Mouse (Mus musculus): ENCODE data around the gene Trim11. TPM values are rescaled to one million over a fixed set of nuclear protein-coding genes. Genes with fewer than 3 reads are reported as not detected.

The Trim11 gene
- polyA plus RNA-seq, 1 experiment from 2014 or later = 8.9 TPM

- peak overlapping the region; percentile 100 for H3K27ac ChIP-seq
- peak overlapping the region; percentile 99; the same call in 1 of the 2 replicates for H3K9ac ChIP-seq
- 78% methylated on average over 6 of the region's 6 CpGs for whole genome bisulfite sequencing (ENCODE audit: insufficient replicate concordance)
- no peak for DNase-seq
- peak overlapping the region; percentile 95 for H3K4me2 ChIP-seq
- H3K36me3 ChIP-seq = peaks cover 23% of the 10 kb centered on the region
- ATAC-seq (ENCODE audit: low read depth) = no peak
- peaks cover 27% of the 10 kb centered on the region for H3K27me3 ChIP-seq
- peak overlapping the region; percentile 93 for H3K4me3 ChIP-seq (replicated peaks)
- H3K4me1 ChIP-seq (replicated peaks) = peaks cover 56% of the 10 kb centered on the region
- peaks cover 10% of the 10 kb centered on the region for H3K9me3 ChIP-seq (replicated peaks)
Observed at GRCm38 (mm10) chr11:58958536-58958935, 19.4 kb upstream of the Trim11 start.

GRCm38 (mm10) chr11:58959186-58959825, 18.6 kb upstream of the Trim11 start:
- no peak for DNase-seq
- H3K27ac ChIP-seq = peak overlapping the region; percentile 100
- peak overlapping the region; percentile 93 for H3K4me3 ChIP-seq (replicated peaks)

GRCm38 (mm10) chr11:58959921-58960465, 17.9 kb upstream of the Trim11 start:
- peak overlapping the region; percentile 99 for H3K9ac ChIP-seq
- H3K4me1 ChIP-seq (replicated peaks) = peaks cover 62% of the 10 kb centered on the region
- WGBS (ENCODE audit: insufficient replicate concordance) = 3% methylated on average over 40 of the region's 40 CpGs

More at GRCm38 (mm10) chr11:58959186-58959825, 18.6 kb upstream of the Trim11 start:
- Histone ChIP-seq H3K9me3 (replicated peaks) (peaks cover 10% of the 10 kb centered on the region), H3K9ac (peak overlapping the region; percentile 99), H3K4me1 (replicated peaks) (peaks cover 57% of the 10 kb centered on the region), H3K36me3 (peaks cover 23% of the 10 kb centered on the region), H3K27me3 (peaks cover 35% of the 10 kb centered on the region), H3K4me2 (peak overlapping the region; percentile 95)
- ATAC-seq (ENCODE audit: low read depth) = no peak
- WGBS (ENCODE audit: insufficient replicate concordance) = 14% methylated on average over 15 of the region's 15 CpGs

GRCm38 (mm10) chr11:58961364-58962177, 16.3 kb upstream of the Trim11 start:
- DNase-seq = no peak
- H3K4me2 ChIP-seq = no peak overlapping the region
- H3K27me3 ChIP-seq = peaks cover 35% of the 10 kb centered on the region
- no peak overlapping the region for H3K4me3 ChIP-seq (replicated peaks)
- H3K9me3 ChIP-seq (replicated peaks) = peaks cover 10% of the 10 kb centered on the region
- peaks cover 66% of the 10 kb centered on the region for H3K4me1 ChIP-seq (replicated peaks)
- no peak for ATAC-seq (ENCODE audit: low read depth)
- WGBS (ENCODE audit: insufficient replicate concordance) = 52% methylated on average over 50 of the region's 50 CpGs
- peaks cover 20% of the 10 kb centered on the region for H3K36me3 ChIP-seq
- no peak overlapping the region for H3K27ac ChIP-seq
- H3K9ac ChIP-seq = no peak overlapping the region

More at GRCm38 (mm10) chr11:58959921-58960465, 17.9 kb upstream of the Trim11 start:
- DNase-seq (peak; percentile 85), ATAC-seq (ENCODE audit: low read depth) (peak; percentile 90)
- Histone ChIP-seq H3K4me2 (peak overlapping the region; percentile 95), H3K27me3 (peaks cover 35% of the 10 kb centered on the region), H3K4me3 (replicated peaks) (peak overlapping the region; percentile 93), H3K27ac (peak overlapping the region; percentile 100), H3K9me3 (replicated peaks) (peaks cover 10% of the 10 kb centered on the region), H3K36me3 (peaks cover 23% of the 10 kb centered on the region)

- ATAC-seq (ENCODE audit: low read depth) = no peak
- H3K4me3 ChIP-seq (replicated peaks) = no peak overlapping the region
- H3K4me2 ChIP-seq = peak overlapping the region; percentile 12; the same call in 1 of the 2 replicates
- peaks cover 2% of the 10 kb centered on the region; the same call in 1 of the 2 replicates for H3K36me3 ChIP-seq
- DNase-seq = no peak
- WGBS (ENCODE audit: insufficient replicate concordance) = 31% methylated on average over 17 of the region's 17 CpGs
- peaks cover 10% of the 10 kb centered on the region for H3K9me3 ChIP-seq (replicated peaks)
- H3K4me1 ChIP-seq (replicated peaks) = peaks cover 51% of the 10 kb centered on the region
- peaks cover 35% of the 10 kb centered on the region for H3K27me3 ChIP-seq
- H3K9ac ChIP-seq = no peak overlapping the region
- no peak overlapping the region for H3K27ac ChIP-seq
Observed at GRCm38 (mm10) chr11:58963543-58963942, 14.3 kb upstream of the Trim11 start.

GRCm38 (mm10) chr11:58964216-58964615, 13.7 kb upstream of the Trim11 start:
- Histone ChIP-seq H3K4me1 (replicated peaks) (peaks cover 50% of the 10 kb centered on the region), H3K4me3 (replicated peaks) (no peak overlapping the region), H3K9ac (no peak overlapping the region), H3K9me3 (replicated peaks) (peaks cover 10% of the 10 kb centered on the region), H3K4me2 (no peak overlapping the region), H3K36me3 (0 out of 2 replicates have a peak, but pooled peaks cover 3% of the 10 kb centered on the region), H3K27ac (no peak overlapping the region), H3K27me3 (peaks cover 35% of the 10 kb centered on the region)
- no peak for ATAC-seq (ENCODE audit: low read depth)
- 76% methylated on average over 7 of the region's 7 CpGs for WGBS (ENCODE audit: insufficient replicate concordance)
- DNase-seq = no peak

GRCm38 (mm10) chr11:58965001-58965760, 12.7 kb upstream of the Trim11 start:
- WGBS (ENCODE audit: insufficient replicate concordance) = 39% methylated on average over 12 of the region's 12 CpGs
- Histone ChIP-seq H3K27me3 (peaks cover 35% of the 10 kb centered on the region), H3K36me3 (peaks cover 5% of the 10 kb centered on the region; the same call in 1 of the 2 replicates), H3K9me3 (replicated peaks) (peaks cover 10% of the 10 kb centered on the region), H3K27ac (0 out of 2 replicates have a peak overlapping the region, but pooled peaks have one; percentile 18), H3K9ac (no peak overlapping the region), H3K4me2 (0 out of 2 replicates have a peak overlapping the region, but pooled peaks have one; percentile 11), H3K4me3 (replicated peaks) (no peak overlapping the region), H3K4me1 (replicated peaks) (peaks cover 49% of the 10 kb centered on the region)
- ATAC-seq (ENCODE audit: low read depth) (peak; percentile 30; the same call in 1 of the 2 replicates), DNase-seq (no peak)

- Histone ChIP-seq H3K9ac (no peak overlapping the region), H3K27me3 (peaks cover 20% of the 10 kb centered on the region), H3K27ac (no peak overlapping the region), H3K4me2 (no peak overlapping the region), H3K36me3 (peaks cover 26% of the 10 kb centered on the region), H3K9me3 (replicated peaks) (no peaks in the 10 kb centered on the region), H3K4me1 (replicated peaks) (peaks cover 44% of the 10 kb centered on the region), H3K4me3 (replicated peaks) (no peak overlapping the region)
- DNase-seq (no peak), ATAC-seq (ENCODE audit: low read depth) (no peak)
- WGBS (ENCODE audit: insufficient replicate concordance) = 88% methylated on average over 1 of the region's 1 CpGs
Observed at GRCm38 (mm10) chr11:58967346-58967745, 10.5 kb upstream of the Trim11 start.

- Histone ChIP-seq H3K36me3 (peaks cover 26% of the 10 kb centered on the region), H3K9ac (no peak overlapping the region), H3K4me1 (replicated peaks) (peaks cover 39% of the 10 kb centered on the region), H3K27me3 (peaks cover 8% of the 10 kb centered on the region), H3K4me2 (no peak overlapping the region), H3K27ac (no peak overlapping the region), H3K9me3 (replicated peaks) (no peaks in the 10 kb centered on the region), H3K4me3 (replicated peaks) (no peak overlapping the region)
- ATAC-seq (ENCODE audit: low read depth) = no peak
- DNase-seq = no peak
- 60% methylated on average over 7 of the region's 7 CpGs for WGBS (ENCODE audit: insufficient replicate concordance)
Observed at GRCm38 (mm10) chr11:58968551-58968950, 9.3 kb upstream of the Trim11 start.

GRCm38 (mm10) chr11:58969027-58969426, 8.9 kb upstream of the Trim11 start:
- Histone ChIP-seq H3K27me3 (peaks cover 3% of the 10 kb centered on the region; the same call in 1 of the 2 replicates), H3K4me2 (no peak overlapping the region), H3K4me3 (replicated peaks) (no peak overlapping the region), H3K27ac (no peak overlapping the region), H3K36me3 (peaks cover 26% of the 10 kb centered on the region), H3K9me3 (replicated peaks) (no peaks in the 10 kb centered on the region), H3K4me1 (replicated peaks) (peaks cover 37% of the 10 kb centered on the region), H3K9ac (no peak overlapping the region)
- WGBS (ENCODE audit: insufficient replicate concordance) = 77% methylated on average over 8 of the region's 8 CpGs
- ATAC-seq (ENCODE audit: low read depth) (no peak), DNase-seq (no peak)
